Mouse (Mus musculus): ENCODE measurements around the gene Foxp3.

- TF ChIP-seq CTCF (IDR thresholded peaks at IDR 0.05; ENCODE audit: insufficient read depth, low read length) (no peak), POLR2A (IDR thresholded peaks at IDR 0.05; ENCODE audit: borderline replicate concordance, extremely low read depth, low read depth, low read length) (no peak)
These were observed 7.1 kb upstream of the Foxp3 start for GRCm38 (mm10) chrX:7566352-7566751.

All from lung, adult 2 months (tissue).